Mouse (Mus musculus) C2C12 (cell line): Measurements from ENCODE around the gene Akap12.

Experiments
- CEBPB ChIP-seq: IDR thresholded peaks from one replicate; pipeline ENCODE4 v1.6.1; 2011; ENCODE audit warnings: low read depth, mild to moderate bottlenecking, control low read depth, moderate library complexity
- CTCF ChIP-seq: IDR thresholded peaks from one replicate; pipeline ENCODE4 v1.5.1; 2011; ENCODE audit not compliant: control insufficient read depth, insufficient read depth, insufficient read length
- MAX ChIP-seq: IDR thresholded peaks from one replicate; pipeline ENCODE4 v1.6.1; 2011; ENCODE audit warnings: mild to moderate bottlenecking, control low read depth
- MYOD1 ChIP-seq: IDR thresholded peaks from one replicate; pipeline ENCODE4 v1.6.1; 2011; ENCODE audit warnings: low read depth; ENCODE audit not compliant: control insufficient read depth, insufficient read length
- MYOG ChIP-seq: IDR thresholded peaks from one replicate; pipeline ENCODE4 v1.6.1; 2011; ENCODE audit not compliant: control insufficient read depth, insufficient read length; ENCODE audit errors: extremely low read depth
- USF1 ChIP-seq: IDR thresholded peaks from one replicate; pipeline ENCODE4 v1.6.1; 2011; ENCODE audit warnings: low read depth, mild to moderate bottlenecking, control low read depth, moderate library complexity

GRCm38 (mm10) chr10:4323885-4324284, 57.7 kb downstream of the Akap12 start:
- no peak for TF ChIP-seq CTCF
- no peak for TF ChIP-seq CEBPB
- TF ChIP-seq MAX = no peak
- TF ChIP-seq USF1 = no peak
- no peak for TF ChIP-seq MYOD1
- TF ChIP-seq MYOG = no peak
